Mouse (Mus musculus) cerebellum, adult 2 months (tissue): ENCODE measurements around the gene Trp53bp2.

Source experiments
- CTCF ChIP-seq: fragments of 200-500 bp; IDR thresholded peaks from 2 replicates; pipeline ENCODE4 v1.5.1; 2011; ENCODE audit warnings: low read depth, mild to moderate bottlenecking, control low read depth, low read length, moderate library complexity, borderline replicate concordance; ENCODE audit not compliant: insufficient read depth
- POLR2A ChIP-seq: fragments of 200-500 bp; IDR thresholded peaks from 2 replicates; pipeline ENCODE4 v1.6.1; 2011; ENCODE audit warnings: low read length, control low read depth, borderline replicate concordance; ENCODE audit not compliant: insufficient read depth

DNA sequence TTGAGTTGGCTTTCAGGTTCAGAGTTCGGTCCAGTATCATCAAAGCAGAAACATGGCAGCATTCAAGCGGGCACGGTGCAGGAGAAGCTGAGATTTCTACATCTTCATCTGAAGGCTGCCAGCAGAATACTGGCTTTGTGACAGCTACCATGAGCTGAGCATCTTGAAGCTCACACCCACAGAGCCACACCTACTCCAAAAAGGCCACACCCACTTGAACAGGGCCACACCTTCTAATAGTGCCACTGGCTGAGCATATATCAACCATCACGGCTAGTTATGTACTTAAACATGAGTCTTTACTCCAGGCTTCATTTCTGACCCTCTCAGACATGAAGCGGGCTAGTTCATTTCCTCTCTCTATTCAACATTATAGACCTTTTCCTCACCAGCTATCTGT, 46.3 kb upstream of the Trp53bp2 start:
- TF ChIP-seq CTCF, result no peak
- TF ChIP-seq POLR2A, result no peak
